Mouse (Mus musculus) intestine, embryonic 16.5 days (tissue): ENCODE data around the gene S100a2. TPM values are rescaled to one million over a fixed set of nuclear protein-coding genes. Genes with fewer than 3 reads are reported as not detected.

Experiments used
- ATAC-seq: fragments of 200-750 bp; cut with Nextera tagmentation; 2 replicates; pipeline ENCODE4 v1.8.0; 2017; ENCODE audit warnings: moderate TSS enrichment, moderate library complexity
- H3K27ac ChIP-seq: fragments of 300-500 bp; sonication (generic); 2 replicates; pipeline ENCODE4 v1.5.1; 2014; ENCODE audit warnings: mild to moderate bottlenecking, low read length
- H3K27me3 ChIP-seq: fragments of 300-500 bp; sonication (generic); replicated peaks from 2 replicates; pipeline ENCODE4 v1.6.1; 2014; ENCODE audit warnings: low read length, control low read depth, mixed read lengths; ENCODE audit not compliant: control insufficient read depth, insufficient read depth
- H3K36me3 ChIP-seq: fragments of 300-500 bp; sonication (generic); 2 replicates; pipeline ENCODE4 v1.6.1; 2014; ENCODE audit warnings: low read length, control low read depth; ENCODE audit not compliant: control insufficient read depth, insufficient read depth
- H3K4me1 ChIP-seq: fragments of 300-500 bp; sonication (generic); 2 replicates; pipeline ENCODE4 v1.6.1; 2014; ENCODE audit warnings: low read length, control low read depth, mixed read lengths; ENCODE audit not compliant: control insufficient read depth, insufficient read depth
- H3K4me2 ChIP-seq: fragments of 300-500 bp; sonication (generic); 2 replicates; pipeline ENCODE4 v1.6.1; 2014; ENCODE audit warnings: low read depth, low read length, control low read depth
- H3K4me3 ChIP-seq: fragments of 300-500 bp; sonication (generic); 2 replicates; pipeline ENCODE4 v1.5.1; 2014; ENCODE audit warnings: mild to moderate bottlenecking, low read length
- H3K9ac ChIP-seq: fragments of 300-500 bp; sonication (generic); 2 replicates; pipeline ENCODE4 v1.6.1; 2014; ENCODE audit warnings: low read depth, low read length
- H3K9me3 ChIP-seq: fragments of 300-500 bp; sonication (generic); 2 replicates; pipeline ENCODE4 v1.6.1; 2016; ENCODE audit warnings: low read length, control low read depth; ENCODE audit not compliant: control insufficient read depth
- WGBS: fragments of 180-500 bp; shearing (Covaris S2); extraction: QIAGEN DNeasy Blood & Tissue Kit; methylation state at CpG from one replicate; pipeline ENCODE4 v1.1.7; 2014; 5-methylcytosine and 5-hydroxymethylcytosine counted together
- polyA plus RNA-seq: library from polyadenylated mRNA; unstranded; fragments of >200 nt; fragmentation: Nextera tagmentation; extraction: Ambion mirVana; gene quantifications from 2 replicates; pipeline ENCODE4 v1.2.1, GENCODE M21; 2015

S100a2 gene
- polyA plus RNA-seq, 1 experiment from 2014 or later: not detected

DNA sequence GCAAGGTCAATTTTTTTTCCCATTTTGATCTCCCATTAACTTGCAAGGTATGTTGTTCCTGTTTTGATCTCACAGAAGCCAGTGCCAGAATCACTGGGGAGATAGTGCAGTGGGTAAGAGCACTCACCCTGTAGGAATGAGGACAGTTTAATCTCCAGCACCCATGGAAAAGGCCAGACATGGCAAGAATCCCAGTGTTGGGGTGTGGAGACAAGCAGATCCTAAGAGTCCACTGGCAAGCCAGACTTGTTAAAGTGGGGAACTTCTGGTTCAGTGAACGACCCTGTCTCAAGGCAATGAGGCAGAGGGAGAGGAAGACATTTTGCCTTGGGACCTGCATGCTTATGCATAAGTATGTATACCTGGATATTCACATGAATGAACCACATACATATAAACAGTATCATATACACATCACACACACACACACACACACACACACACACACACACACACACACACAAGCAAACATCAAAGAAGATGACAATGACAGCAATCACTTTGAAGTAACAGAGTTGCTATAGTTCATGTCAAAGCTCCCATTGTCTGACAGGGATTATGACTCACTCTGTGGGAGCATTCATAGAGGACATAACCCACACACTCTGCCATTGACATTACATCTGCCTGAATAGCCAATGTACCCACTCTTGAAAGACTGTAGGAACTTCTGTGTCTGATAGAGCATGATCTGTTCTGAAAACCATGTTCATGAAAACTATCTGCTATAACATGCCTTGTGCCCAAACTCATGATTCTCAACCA is 48.6 kb downstream of the S100a2 start:
- no peaks in the 10 kb centered on the region for H3K36me3 ChIP-seq
- no peak overlapping the region for H3K9ac ChIP-seq
- no peaks in the 10 kb centered on the region for H3K4me1 ChIP-seq
- H3K4me2 ChIP-seq: no peak overlapping the region
- no peaks in the 10 kb centered on the region for H3K9me3 ChIP-seq
- no peak overlapping the region for H3K4me3 ChIP-seq
- no peak for ATAC-seq
- no peaks in the 10 kb centered on the region for H3K27me3 ChIP-seq
- 72% methylated on average over 1 of the region's 1 CpGs for WGBS
- H3K27ac ChIP-seq: no peak overlapping the region

DNA sequence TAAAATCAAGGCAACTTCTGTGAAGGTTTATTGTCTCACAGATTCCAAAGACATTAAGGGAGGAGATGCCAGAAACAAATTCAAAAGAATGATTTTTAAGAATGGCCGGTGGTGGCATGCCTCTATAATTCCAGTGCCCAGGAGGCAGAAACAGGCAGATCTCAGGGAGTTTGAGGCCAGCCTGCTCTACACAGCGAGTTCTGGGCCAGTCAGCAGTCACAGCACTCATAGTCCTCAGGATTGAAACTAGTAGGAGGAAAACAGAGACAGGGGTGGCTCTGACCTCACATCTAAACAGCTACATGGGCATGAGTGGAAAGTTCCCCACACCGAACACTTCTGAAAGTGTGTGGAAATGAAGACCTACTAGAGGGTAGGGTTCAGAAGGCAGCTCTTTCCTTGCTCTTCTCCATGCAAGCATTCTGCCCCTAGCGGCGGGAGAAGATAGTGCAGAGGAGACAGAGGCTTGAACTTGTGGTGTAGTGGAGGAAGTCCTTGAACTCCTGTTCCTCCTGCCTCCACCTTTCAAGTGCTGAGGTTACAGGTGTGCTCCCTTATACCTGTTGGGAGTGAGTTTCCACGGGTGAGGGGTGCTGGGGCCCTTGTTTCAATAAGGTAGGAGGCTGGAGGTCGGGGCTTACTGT is 49.6 kb downstream of the S100a2 start:
- H3K36me3 ChIP-seq: no peaks in the 10 kb centered on the region
- no peak for ATAC-seq
- 50% methylated on average over 7 of the region's 7 CpGs for WGBS

DNA sequence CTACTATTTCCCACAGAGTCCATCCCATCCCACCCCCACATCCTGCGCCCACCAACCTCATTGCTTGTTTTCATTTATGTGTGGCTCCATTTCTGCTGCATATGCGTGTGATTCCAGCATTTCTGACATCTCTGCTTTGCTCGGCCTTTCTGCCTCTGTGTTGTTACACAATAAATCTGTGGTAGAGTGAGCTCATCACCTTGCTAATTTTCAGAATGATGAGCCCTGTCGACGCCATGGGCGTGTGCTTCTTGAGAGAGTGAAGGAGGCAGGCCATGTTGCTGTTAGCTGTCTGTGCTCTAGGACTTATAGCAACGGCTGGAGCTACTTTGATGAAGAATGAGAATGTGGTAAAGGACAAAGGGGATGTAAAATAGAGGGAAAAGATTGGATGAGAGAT is 50.9 kb downstream of the S100a2 start:
- Histone ChIP-seq H3K36me3 (no peaks in the 10 kb centered on the region), H3K9me3 (no peaks in the 10 kb centered on the region), H3K9ac (no peak overlapping the region), H3K27me3 (no peaks in the 10 kb centered on the region), H3K4me3 (no peak overlapping the region), H3K27ac (no peak overlapping the region), H3K4me1 (no peaks in the 10 kb centered on the region), H3K4me2 (no peak overlapping the region)
- ATAC-seq: no peak
- WGBS: 79% methylated on average over 7 of the region's 7 CpGs

More for the DNA sequence above, 49.6 kb downstream of the S100a2 start:
- Histone ChIP-seq H3K9me3 (no peaks in the 10 kb centered on the region), H3K27me3 (no peaks in the 10 kb centered on the region), H3K4me3 (no peak overlapping the region), H3K9ac (no peak overlapping the region), H3K4me2 (no peak overlapping the region), H3K4me1 (no peaks in the 10 kb centered on the region), H3K27ac (no peak overlapping the region)

Other genes starting within 250 kb of the S100a2 start
- 8.4 and 8.6 TPM in 2 replicates for gene Slc27a3, start 200.3 kb upstream of the S100a2 start, polyA plus RNA-seq
- gene Ints3, start 156.6 kb upstream of the S100a2 start, polyA plus RNA-seq: 20.2 and 22.1 TPM in 2 replicates
- gene Npr1, start 124.4 kb upstream of the S100a2 start, polyA plus RNA-seq: 5.6 and 6.6 TPM in 2 replicates
- 125 and 140 TPM in 2 replicates for gene Ilf2, start 114.1 kb upstream of the S100a2 start, polyA plus RNA-seq
- gene Snapin, start 99.2 kb upstream of the S100a2 start, polyA plus RNA-seq: 74.7 and 79.4 TPM in 2 replicates
- 90.4 and 99.8 TPM in 2 replicates for gene Chtop, start 80.7 kb upstream of the S100a2 start, polyA plus RNA-seq
- 142 and 192 TPM in 2 replicates for gene S100a1, start 75.9 kb upstream of the S100a2 start, polyA plus RNA-seq
- 38.5 and 40.8 TPM in 2 replicates for gene S100a13, start 75.8 kb upstream of the S100a2 start, polyA plus RNA-seq
- 7.1 and 10.7 TPM in 2 replicates for gene S100a14, start 63.4 kb upstream of the S100a2 start, polyA plus RNA-seq
- 99.1 and 113 TPM in 2 replicates for gene S100a16, start 53.0 kb upstream of the S100a2 start, polyA plus RNA-seq
- gene S100a3, start 29.7 kb upstream of the S100a2 start, polyA plus RNA-seq: 0.23 and 0.29 TPM in 2 replicates
- not detected in 2 replicates for gene Gm42674, start 11.7 kb downstream of the S100a2 start, polyA plus RNA-seq
- gene S100a4, start 13.5 kb downstream of the S100a2 start, polyA plus RNA-seq: 3.6 and 4.0 TPM in 2 replicates
- gene S100a5, start 18.3 kb downstream of the S100a2 start, polyA plus RNA-seq: 13.2 and 16.0 TPM in 2 replicates
- gene S100a6, start 22.6 kb downstream of the S100a2 start, polyA plus RNA-seq: 376 and 422 TPM in 2 replicates
- gene S100a7a, start 63.8 kb downstream of the S100a2 start, polyA plus RNA-seq: 0.17 and 0.42 TPM in 2 replicates
- 14.9 and 30.6 TPM in 2 replicates for gene S100a8, start 78.7 kb downstream of the S100a2 start, polyA plus RNA-seq
- gene S100a9, start 105.5 kb downstream of the S100a2 start, polyA plus RNA-seq: 10.1 and 27.1 TPM in 2 replicates
- gene Pglyrp4, start 136.7 kb downstream of the S100a2 start, polyA plus RNA-seq: not detected in 2 replicates
- not detected in 2 replicates for gene Gm5849, start 187.6 kb downstream of the S100a2 start, polyA plus RNA-seq